In the genomic region with DNA sequence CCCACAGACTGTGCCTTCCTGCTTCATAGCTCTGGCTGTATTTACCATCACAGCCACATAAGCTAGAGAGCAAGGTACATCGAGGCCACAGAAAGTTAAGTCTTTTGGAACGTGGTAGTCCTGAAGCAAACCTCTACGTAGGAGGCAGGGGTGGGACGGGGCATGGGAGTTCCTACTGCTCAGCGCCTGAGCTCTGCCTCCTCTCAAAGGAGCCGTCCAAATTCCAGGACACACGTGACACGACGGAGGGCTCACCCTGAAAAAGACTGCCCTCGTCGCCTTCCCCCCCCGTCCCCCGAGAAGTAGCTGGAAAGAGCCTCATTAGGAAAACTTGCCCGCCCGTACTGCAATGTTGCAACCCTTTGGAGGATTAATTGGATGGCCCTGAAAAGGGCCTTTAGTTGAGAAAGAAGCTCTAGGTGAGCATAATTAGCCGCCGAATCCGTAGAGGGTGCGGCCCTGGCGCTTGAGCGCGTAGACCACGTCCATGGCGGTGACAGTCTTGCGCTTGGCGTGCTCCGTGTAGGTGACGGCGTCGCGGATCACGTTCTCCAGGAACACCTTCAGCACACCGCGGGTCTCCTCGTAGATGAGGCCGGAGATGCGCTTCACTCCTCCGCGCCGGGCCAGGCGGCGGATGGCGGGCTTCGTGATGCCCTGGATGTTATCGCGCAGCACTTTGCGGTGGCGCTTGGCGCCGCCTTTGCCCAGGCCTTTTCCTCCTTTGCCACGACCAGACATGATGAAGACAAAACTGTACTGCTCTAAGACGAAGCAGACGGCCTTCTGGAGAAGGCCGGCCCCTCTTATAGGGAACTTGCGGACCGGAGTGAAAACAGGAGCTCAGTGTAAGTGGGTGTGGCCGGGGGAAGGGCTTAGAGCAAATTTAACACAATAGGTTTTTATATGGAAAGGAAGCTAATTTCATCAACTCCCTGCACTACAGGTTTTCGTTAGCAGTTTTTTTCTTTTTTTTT, we compare ENCODE assay signal across 8 mouse cellular contexts. TPM values are rescaled to one million over a fixed set of nuclear protein-coding genes. Genes with fewer than 3 reads are reported as not detected.
A peak's percentile ranks its signal among the peaks of the same experiment; 100 is the strongest.
DNase-seq lines count a peak whose midpoint lies in the region; ATAC-seq and TF ChIP-seq lines count a peak whose summit lies in the region.
"Not testable (repeated sequence)": the region's sequence is repeated elsewhere in the genome, so short reads cannot be mapped to it uniquely, and the experiment has no call there.

A gene (minus strand): TSS at position 779 of the 977 bp plus-strand sequence.

- not testable (repeated sequence) for H3K9ac ChIP-seq in ES-Bruce4 (ENCODE audit: low read depth, poor library complexity, severe bottlenecking); midbrain, embryonic 16.5 days (ENCODE audit: low read depth, low read length); stomach, embryonic 16.5 days (ENCODE audit: low read length)
- H3K9ac ChIP-seq in liver, embryonic 12.5 days = peak within 1 kb of the TSS; percentile 56; the same call in 1 of the 2 replicates

- not testable (repeated sequence) for H3K36me3 ChIP-seq in ES-Bruce4 (ENCODE audit: control insufficient read depth, insufficient read depth, low read length, poor library complexity, severe bottlenecking); liver, embryonic 12.5 days; midbrain, embryonic 16.5 days (ENCODE audit: control insufficient read depth, insufficient read depth, low read length); stomach, embryonic 16.5 days (ENCODE audit: control insufficient read depth, insufficient read depth, low read length)

- H3K27me3 ChIP-seq in ES-Bruce4 (ENCODE audit: control insufficient read depth, insufficient read depth, low read length, poor library complexity, severe bottlenecking); liver, embryonic 12.5 days (replicated peaks); midbrain, embryonic 16.5 days (ENCODE audit: control insufficient read depth, insufficient read depth, low read depth, low read length); stomach, embryonic 16.5 days (ENCODE audit: control insufficient read depth, insufficient read depth, low read length): not testable (repeated sequence)

- not testable (repeated sequence) for H3K9me3 ChIP-seq in ES-Bruce4 (replicated peaks; ENCODE audit: control insufficient read depth, insufficient read depth, low read length, poor library complexity, severe bottlenecking); liver, embryonic 12.5 days (replicated peaks); midbrain, embryonic 16.5 days (replicated peaks; ENCODE audit: control insufficient read depth, low read length, poor library complexity, severe bottlenecking); stomach, embryonic 16.5 days (replicated peaks; ENCODE audit: control insufficient read depth, low read length)

- DNase-seq in cerebellum, postnatal 10 days = peak; percentile 32 to 45
- DNase-seq in frontal cortex, postnatal 14 days (ENCODE audit: low spot score in 2 of 2) = peak; percentile 13 to 20
- peak; percentile 46 for DNase-seq in layer of hippocampus, adult 11-12 months (ENCODE audit: low spot score)

- not testable (repeated sequence) for TF ChIP-seq CTCF in ES-Bruce4 (IDR thresholded peaks at IDR 0.05; ENCODE audit: low read depth, low read length)

- H3K4me3 ChIP-seq in ES-Bruce4 (ENCODE audit: low read depth, low read length) = not testable (repeated sequence)
- H3K4me3 ChIP-seq in liver, embryonic 12.5 days = peak within 1 kb of the TSS; percentile 22; the same call in 1 of the 2 replicates
- peak within 1 kb of the TSS; percentile 22 for H3K4me3 ChIP-seq in midbrain, embryonic 16.5 days (ENCODE audit: low read depth, low read length)
- H3K4me3 ChIP-seq in stomach, embryonic 16.5 days (replicated peaks; ENCODE audit: low read length) = peak within 1 kb of the TSS; percentile 13; the same call in 1 of the 2 replicates

- WGBS in liver, embryonic 12.5 days (ENCODE audit: insufficient replicate concordance) = 2% methylated on average over 29 of the region's 58 CpGs
- 0% methylated on average over 21 of the region's 58 CpGs for WGBS in midbrain, embryonic 16.5 days
- 0% methylated on average over 23 of the region's 58 CpGs for WGBS in stomach, embryonic 16.5 days

- H3K4me2 ChIP-seq in liver, embryonic 12.5 days = peak within 1 kb of the TSS; percentile 49
- H3K4me2 ChIP-seq in midbrain, embryonic 16.5 days (ENCODE audit: low read length) = peak within 1 kb of the TSS; percentile 43
- peak within 1 kb of the TSS; percentile 32; the same call in 1 of the 2 replicates for H3K4me2 ChIP-seq in stomach, embryonic 16.5 days (ENCODE audit: low read depth, low read length)

- not testable (repeated sequence) for TF ChIP-seq EP300 in ES-Bruce4 (IDR thresholded peaks at IDR 0.05; ENCODE audit: insufficient read depth, low read depth, low read length)

- not testable (repeated sequence) for H3K4me1 ChIP-seq in ES-Bruce4 (ENCODE audit: control insufficient read depth, insufficient read depth, low read length); midbrain, embryonic 16.5 days (ENCODE audit: control insufficient read depth, insufficient read depth, low read length); stomach, embryonic 16.5 days (ENCODE audit: control insufficient read depth, insufficient read depth, low read length)
- H3K4me1 ChIP-seq in liver, embryonic 12.5 days = peaks cover 18% of the 10 kb centered on the region

- peak; percentile 58 to 59 for ATAC-seq in hematopoietic stem cell, adult 5-6 weeks (replicated peaks in 1 of 2; ENCODE audit: insufficient read depth in 1 of 2, low FRiP score in 2 of 2, low TSS enrichment in 1 of 2, low read depth in 1 of 2, poor library complexity in 2 of 2, severe bottlenecking in 2 of 2)
- peak; percentile 70 for ATAC-seq in liver, embryonic 12.5 days
- ATAC-seq in midbrain, embryonic 16.5 days = peak; percentile 88
- peak; percentile 86 for ATAC-seq in stomach, embryonic 16.5 days (ENCODE audit: insufficient read depth, low FRiP score)

- H3K27ac ChIP-seq in ES-Bruce4 (ENCODE audit: insufficient read depth, low read length) = peak within 1 kb of the TSS; percentile 61; the same call in 1 of the 2 replicates
- peak within 1 kb of the TSS; percentile 84 for H3K27ac ChIP-seq in liver, embryonic 12.5 days
- H3K27ac ChIP-seq in midbrain, embryonic 16.5 days (ENCODE audit: low read length); stomach, embryonic 16.5 days (ENCODE audit: low read length): not testable (repeated sequence)

- peak; percentile 50 for TF ChIP-seq POLR2A in ES-Bruce4 (IDR thresholded peaks at IDR 0.05; ENCODE audit: insufficient read depth, low read length)

RNA-seq across cellular contexts. Expression of the gene that starts here (rescaled TPM):
- 16.5 and 26.2 TPM in 2 replicates for polyA plus RNA-seq in ES-Bruce4 (2011; ENCODE audit: insufficient read depth, insufficient read length, low read depth, missing spikeins)
- total RNA-seq in hematopoietic stem cell, adult 5-6 weeks (2017) = 608 and 1,167 TPM in 2 replicates
- polyA plus RNA-seq in liver, embryonic 12.5 days (2016; fragmentation: Nextera tagmentation; extraction: Ambion mirVana) = 20.8 and 25.3 TPM in 2 replicates
- polyA plus RNA-seq in midbrain, embryonic 16.5 days (2015; fragmentation: Nextera tagmentation; extraction: Ambion mirVana) = 2.6 and 2.8 TPM in 2 replicates
- 13.0 and 15.5 TPM in 2 replicates for polyA plus RNA-seq in stomach, embryonic 16.5 days (2015; fragmentation: Nextera tagmentation; extraction: Ambion mirVana)
